Mouse (Mus musculus) adrenal gland, postnatal 36 days (tissue): Measurements from ENCODE around the gene Klhdc1. TPM values are rescaled to one million over a fixed set of nuclear protein-coding genes. Genes with fewer than 3 reads are reported as not detected.
A peak's percentile ranks its signal among the peaks of the same experiment; 100 is the strongest.

ENCODE experiments used
- DNase-seq, 2 experiments: peaks; one replicate each; pipeline ENCODE4 v3.0.0; 2021; ENCODE audit warnings: mixed read lengths in 1 of 2
- total RNA-seq, 2 experiments: library from RNA; stranded (reverse); gene quantifications; 2 replicates each; pipeline ENCODE4 v1.2.3; 2021

Klhdc1 gene
- total RNA-seq, 2 experiments from 2014 or later = 4.9 to 8.0 TPM

GRCm38 (mm10) chr12:69227776-69228466 lies 13.1 kb upstream of the Klhdc1 start, which contains the start of gene Pole2:
Gene Pole2, minus strand, starts transcription at chr12:69228195.
- DNase-seq = peak; percentile 91 to 95

- peak; percentile 24 to 55 for DNase-seq
These were observed 11.7 kb upstream of the Klhdc1 start for GRCm38 (mm10) chr12:69229251-69229650.

- no peak for DNase-seq
These were observed 5.2 kb upstream of the Klhdc1 start for GRCm38 (mm10) chr12:69235782-69236181.

- DNase-seq = no peak
These were observed 2.7 kb upstream of the Klhdc1 start for GRCm38 (mm10) chr12:69238284-69238683.

- DNase-seq = no peak
These were observed 412 bp downstream of the Klhdc1 start for GRCm38 (mm10) chr12:69241405-69241770.

DNA sequence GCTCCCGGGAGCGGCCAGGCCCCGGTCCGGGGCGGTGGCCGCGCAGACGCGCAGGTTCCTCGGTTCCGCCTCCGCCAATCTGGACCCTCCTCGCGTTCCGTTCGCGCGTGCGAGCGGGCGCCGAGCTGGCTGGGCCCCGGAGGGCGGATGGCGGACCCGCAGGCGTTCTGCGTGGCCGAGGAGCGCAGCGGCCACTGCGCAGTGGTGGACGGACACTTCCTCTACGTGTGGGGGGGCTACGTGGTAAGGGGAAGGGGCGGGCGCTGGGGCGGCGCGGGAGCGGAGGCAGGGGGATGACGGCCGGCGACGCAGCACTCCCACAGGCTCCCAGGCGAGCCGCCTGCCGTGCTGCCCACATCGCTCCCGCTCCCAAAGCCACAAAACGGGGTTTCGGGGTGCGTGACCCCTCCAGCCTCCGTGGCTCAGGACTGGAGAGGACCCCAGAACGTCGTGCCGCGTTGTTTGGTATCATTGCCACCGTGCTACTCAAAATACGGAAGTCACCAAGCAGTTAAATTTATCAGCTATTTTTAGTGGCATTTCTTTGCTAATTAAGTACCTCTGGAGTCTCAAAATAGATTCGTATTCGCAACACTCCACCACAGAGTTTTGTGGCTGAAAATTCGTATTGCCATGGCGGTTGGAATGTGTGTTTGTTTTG lies 925 bp downstream of the Klhdc1 start:
- peak; percentile 80 to 85 for DNase-seq

GRCm38 (mm10) chr12:69249766-69250165 lies 8.8 kb downstream of the Klhdc1 start:
- no peak for DNase-seq

GRCm38 (mm10) chr12:69250756-69251155 lies 9.8 kb downstream of the Klhdc1 start:
- no peak for DNase-seq

DNA sequence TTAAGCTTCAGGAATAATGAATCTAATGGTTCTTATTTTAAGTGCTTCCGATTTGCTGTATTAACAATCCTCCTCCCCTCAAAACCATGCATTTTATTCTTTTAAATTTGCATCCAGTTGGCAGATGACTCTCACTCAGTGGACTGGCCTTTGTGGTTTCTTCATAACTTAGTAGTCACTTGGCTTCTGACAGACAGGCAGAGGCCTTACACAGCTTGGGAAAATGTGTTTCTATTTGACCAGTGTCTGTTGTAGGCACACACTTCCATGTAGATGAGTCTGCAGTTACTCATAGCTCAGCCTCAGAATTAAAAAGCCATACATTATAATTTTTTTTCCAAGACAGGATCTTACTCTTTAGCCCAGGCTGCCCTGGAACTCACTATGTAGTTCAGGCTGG lies 12.8 kb downstream of the Klhdc1 start:
- DNase-seq = no peak

DNA sequence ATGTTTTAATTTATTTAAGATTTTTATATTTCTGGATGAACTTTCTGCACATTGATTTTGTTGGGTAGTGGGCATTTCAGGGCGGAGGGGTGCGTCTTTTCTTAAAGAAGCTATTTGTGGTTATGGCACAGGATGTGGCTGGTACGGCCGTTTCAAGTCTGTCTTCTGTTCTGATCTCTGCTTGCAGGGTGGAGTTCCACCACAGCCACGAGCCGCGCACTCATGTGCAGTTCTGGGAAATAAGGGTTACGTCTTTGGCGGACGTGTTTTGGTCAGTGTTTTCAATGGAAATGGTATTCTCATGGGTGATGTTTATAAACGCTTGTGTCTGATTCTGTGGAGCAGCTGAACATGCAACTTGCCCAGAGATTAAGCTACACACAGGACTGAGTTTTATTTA lies 16.9 kb downstream of the Klhdc1 start:
- no peak for DNase-seq

DNA sequence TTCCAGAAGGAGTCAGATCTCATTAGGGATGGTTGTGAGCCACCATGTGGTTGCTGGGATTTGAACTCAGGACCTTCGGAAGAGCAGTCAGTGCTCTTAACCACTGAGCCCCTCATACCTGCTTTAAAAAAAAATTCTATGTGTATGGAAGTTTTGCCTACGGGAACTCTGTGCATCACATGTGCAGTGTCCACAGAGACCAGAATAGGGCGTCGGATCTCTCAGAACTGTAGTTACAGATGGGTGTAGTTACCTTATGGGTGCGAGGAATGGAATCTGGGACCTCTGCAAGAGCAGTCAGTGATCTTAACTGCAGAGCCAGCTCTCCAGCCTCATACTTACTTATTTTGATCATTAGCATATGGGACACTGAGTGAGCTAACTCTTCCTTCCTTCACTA lies 21.3 kb downstream of the Klhdc1 start:
- no peak for DNase-seq

GRCm38 (mm10) chr12:69265031-69265430 lies 24.1 kb downstream of the Klhdc1 start:
- DNase-seq = no peak

GRCm38 (mm10) chr12:69267956-69268632 lies 27.1 kb downstream of the Klhdc1 start:
- DNase-seq = no peak

DNA sequence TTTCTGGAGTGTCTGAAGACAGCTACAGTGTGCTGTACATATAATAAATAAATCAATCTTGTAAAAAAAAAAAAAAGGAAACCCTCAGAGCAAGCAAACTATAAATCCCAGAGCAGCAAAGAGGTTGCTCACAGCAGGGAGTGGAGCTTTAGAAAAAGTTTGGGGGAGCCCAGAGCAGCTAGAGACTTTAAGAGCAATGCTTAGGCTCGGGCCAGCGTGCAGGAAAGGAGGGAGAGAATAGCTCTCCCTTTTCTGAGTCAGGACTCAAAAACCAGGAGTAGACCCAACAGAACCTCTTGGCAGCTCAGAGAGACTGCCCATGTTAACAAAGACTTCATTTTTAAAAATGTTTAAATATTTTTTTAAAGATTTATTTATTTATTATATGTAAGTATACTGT lies 28.0 kb downstream of the Klhdc1 start:
- no peak for DNase-seq

DNA sequence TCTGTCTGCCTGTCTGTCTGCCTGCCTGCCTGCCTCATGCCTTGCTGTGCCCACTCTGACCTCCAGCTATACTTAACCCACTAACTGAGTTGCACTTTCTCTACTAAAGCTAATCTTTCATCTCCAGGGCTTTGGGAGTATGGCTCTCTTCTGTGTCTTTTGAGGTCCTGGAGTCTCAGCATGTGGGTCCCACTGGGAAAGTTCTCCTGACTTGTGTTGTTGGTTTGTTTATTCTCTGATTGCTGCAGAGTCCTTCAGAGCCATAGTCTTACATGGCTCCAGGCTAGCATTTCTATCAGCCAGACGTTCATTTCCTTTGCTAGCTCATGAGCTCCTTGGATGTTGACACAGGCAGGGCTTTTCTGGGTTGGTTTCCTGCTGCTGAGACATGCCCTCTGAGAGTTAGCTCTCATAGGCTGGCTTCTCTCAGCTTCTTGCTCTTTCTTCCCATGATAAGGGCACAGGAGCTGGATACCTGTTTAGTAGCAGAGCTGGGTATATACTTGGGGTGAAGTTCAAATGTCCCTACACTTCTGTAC lies 39.0 kb downstream of the Klhdc1 start:
- DNase-seq = no peak

GRCm38 (mm10) chr12:69280915-69281314 lies 39.9 kb downstream of the Klhdc1 start:
- no peak for DNase-seq

GRCm38 (mm10) chr12:69283146-69283545 lies 42.2 kb downstream of the Klhdc1 start:
- no peak for DNase-seq

DNA sequence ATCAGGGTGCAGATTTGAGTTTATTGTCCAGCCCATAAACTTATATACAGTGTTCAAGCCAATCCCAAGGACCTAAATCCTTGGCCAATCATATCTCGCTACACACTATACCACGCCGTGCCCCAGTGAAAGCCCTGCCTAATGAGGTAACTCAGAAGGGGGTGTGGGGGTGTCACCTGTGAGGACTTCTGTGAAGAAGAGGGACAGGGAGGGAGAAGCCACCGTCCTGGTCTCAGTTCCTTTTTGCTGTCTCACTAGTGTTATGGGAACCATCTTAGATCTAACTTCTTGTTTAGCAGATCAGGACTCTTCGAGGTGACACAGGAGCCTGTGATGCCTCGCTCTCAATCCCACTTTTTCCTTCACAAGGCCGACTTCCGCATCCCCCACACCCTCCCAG lies 46.6 kb downstream of the Klhdc1 start:
- no peak for DNase-seq

- DNase-seq = no peak
These were observed 47.7 kb downstream of the Klhdc1 start for GRCm38 (mm10) chr12:69288699-69289098.

DNA sequence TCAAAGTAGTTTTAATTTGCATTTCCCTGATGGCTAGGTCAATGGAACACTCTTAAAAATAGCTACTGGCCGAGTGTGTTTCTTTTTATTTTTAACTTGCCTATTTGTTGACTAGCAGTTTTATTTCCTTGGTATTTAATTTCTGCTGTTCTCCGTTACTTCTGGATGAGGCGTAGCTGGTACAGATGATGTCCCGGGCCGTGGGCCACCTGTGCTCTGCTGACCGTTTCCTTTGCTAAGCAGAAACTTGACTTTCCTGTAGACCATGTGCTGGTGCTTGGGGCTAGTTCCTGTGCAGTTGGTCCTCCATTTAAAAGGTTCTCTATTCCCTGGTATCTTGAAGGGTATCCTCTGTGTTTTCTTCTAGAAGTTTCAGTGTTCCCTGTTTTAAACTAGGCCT lies 51.4 kb downstream of the Klhdc1 start:
- no peak for DNase-seq

DNA sequence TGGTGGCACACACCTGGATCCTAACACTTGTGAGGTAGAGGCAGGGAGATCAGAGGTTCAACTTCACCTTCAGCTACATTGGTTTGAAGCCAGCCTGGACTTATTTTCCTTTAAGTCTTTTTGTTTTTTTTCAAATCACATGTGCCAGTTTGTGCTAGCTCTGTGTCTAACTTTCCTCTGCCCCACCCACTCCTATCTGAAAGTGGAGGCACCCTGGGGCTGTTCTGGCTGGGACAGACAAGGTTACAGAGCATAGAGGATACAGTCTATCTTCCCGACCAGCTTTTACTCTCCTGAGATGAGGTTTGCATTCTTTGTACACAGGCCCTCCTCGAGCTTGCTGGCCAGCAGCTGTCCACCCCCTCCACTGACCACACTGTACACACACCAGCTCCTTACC lies 52.8 kb downstream of the Klhdc1 start:
- DNase-seq = no peak

- no peak for DNase-seq
These were observed 54.0 kb downstream of the Klhdc1 start for GRCm38 (mm10) chr12:69294936-69295335.

- peak in 1 of 2 experiments; percentile 2 for DNase-seq
These were observed 54.7 kb downstream of the Klhdc1 start for GRCm38 (mm10) chr12:69295651-69296050.
